Mouse (Mus musculus): ENCODE data around the gene Lrmda. TPM values are rescaled to one million over a fixed set of nuclear protein-coding genes. Genes with fewer than 3 reads are reported as not detected.

Gene Lrmda
- polyA plus RNA-seq, 1 experiment from 2014 or later = 0.20 TPM

GRCm38 (mm10) chr14:22679008-22679704 is 659.6 kb downstream of the Lrmda start:
- H3K4me3 ChIP-seq (ENCODE audit: low read depth, low read length) = no peak overlapping the region
- WGBS = 43% methylated on average over 5 of the region's 5 CpGs
- no peaks in the 10 kb centered on the region for H3K9me3 ChIP-seq (ENCODE audit: control insufficient read depth, low read length)
- H3K36me3 ChIP-seq (ENCODE audit: control insufficient read depth, insufficient read depth, low read length) = no peaks in the 10 kb centered on the region
- DNase-seq (ENCODE audit: low spot score) (peak; percentile 33), ATAC-seq (ENCODE audit: low FRiP score) (peak; percentile 66)
- peak overlapping the region; percentile 84 for H3K27ac ChIP-seq (ENCODE audit: low read depth, low read length)
- 0 out of 2 replicates have a peak, but pooled peaks cover 4% of the 10 kb centered on the region for H3K4me1 ChIP-seq (replicated peaks; ENCODE audit: control insufficient read depth, insufficient read depth, low read length)
- H3K9ac ChIP-seq (ENCODE audit: low read depth, low read length) = no peak overlapping the region
- no peaks in the 10 kb centered on the region for H3K27me3 ChIP-seq (ENCODE audit: control insufficient read depth, insufficient read depth, low read length)
- no peak overlapping the region for H3K4me2 ChIP-seq (replicated peaks; ENCODE audit: low read depth, low read length)

GRCm38 (mm10) chr14:22679705-22680643 is 660.5 kb downstream of the Lrmda start:
- 25% methylated on average over 9 of the region's 9 CpGs for WGBS
- ATAC-seq (ENCODE audit: low FRiP score) = peak; percentile 91
- H3K4me2 ChIP-seq (replicated peaks; ENCODE audit: low read depth, low read length) = no peak overlapping the region

GRCm38 (mm10) chr14:22686886-22687285 is 667.4 kb downstream of the Lrmda start:
- WGBS = 66% methylated on average over 4 of the region's 4 CpGs
- H3K9me3 ChIP-seq (ENCODE audit: control insufficient read depth, low read length) = no peaks in the 10 kb centered on the region
- ATAC-seq (ENCODE audit: low FRiP score) = no peak
- H3K4me1 ChIP-seq (replicated peaks; ENCODE audit: control insufficient read depth, insufficient read depth, low read length) = no peaks in the 10 kb centered on the region
- no peak overlapping the region for H3K9ac ChIP-seq (ENCODE audit: low read depth, low read length)
- no peaks in the 10 kb centered on the region for H3K36me3 ChIP-seq (ENCODE audit: control insufficient read depth, insufficient read depth, low read length)
- H3K27me3 ChIP-seq (ENCODE audit: control insufficient read depth, insufficient read depth, low read length) = no peaks in the 10 kb centered on the region
- H3K4me3 ChIP-seq (ENCODE audit: low read depth, low read length) = no peak overlapping the region
- no peak overlapping the region for H3K27ac ChIP-seq (ENCODE audit: low read depth, low read length)
- no peak for DNase-seq (ENCODE audit: low spot score)
- H3K4me2 ChIP-seq (replicated peaks; ENCODE audit: low read depth, low read length) = no peak overlapping the region

More at GRCm38 (mm10) chr14:22679705-22680643, 660.5 kb downstream of the Lrmda start:
- Histone ChIP-seq H3K9me3 (ENCODE audit: control insufficient read depth, low read length) (no peaks in the 10 kb centered on the region), H3K36me3 (ENCODE audit: control insufficient read depth, insufficient read depth, low read length) (no peaks in the 10 kb centered on the region), H3K27me3 (ENCODE audit: control insufficient read depth, insufficient read depth, low read length) (no peaks in the 10 kb centered on the region), H3K9ac (ENCODE audit: low read depth, low read length) (no peak overlapping the region), H3K27ac (ENCODE audit: low read depth, low read length) (peak overlapping the region; percentile 84), H3K4me1 (replicated peaks; ENCODE audit: control insufficient read depth, insufficient read depth, low read length) (0 out of 2 replicates have a peak, but pooled peaks cover 4% of the 10 kb centered on the region), H3K4me3 (ENCODE audit: low read depth, low read length) (no peak overlapping the region)
- DNase-seq (ENCODE audit: low spot score) = peak; percentile 74

DNA sequence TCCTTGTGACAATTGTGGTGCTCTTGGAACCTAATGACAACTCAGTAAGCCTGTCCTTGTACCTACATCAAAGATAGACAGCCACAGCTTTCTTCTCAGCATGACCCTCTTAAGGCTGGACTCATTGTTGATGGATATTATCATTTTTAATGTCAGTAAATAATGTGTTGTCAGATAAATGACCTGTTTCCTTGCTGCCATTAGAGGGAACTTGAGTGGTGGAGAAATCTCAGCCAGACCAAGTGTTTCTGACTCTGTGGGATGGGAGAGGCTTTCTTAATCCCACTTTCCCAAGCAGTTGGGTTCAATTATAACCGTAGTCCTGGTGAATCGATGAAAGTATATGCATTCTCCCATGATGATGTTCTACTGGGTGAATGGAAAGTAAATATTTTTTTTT is 668.9 kb downstream of the Lrmda start:
- DNase-seq (ENCODE audit: low spot score) (no peak), ATAC-seq (ENCODE audit: low FRiP score) (no peak)

DNA sequence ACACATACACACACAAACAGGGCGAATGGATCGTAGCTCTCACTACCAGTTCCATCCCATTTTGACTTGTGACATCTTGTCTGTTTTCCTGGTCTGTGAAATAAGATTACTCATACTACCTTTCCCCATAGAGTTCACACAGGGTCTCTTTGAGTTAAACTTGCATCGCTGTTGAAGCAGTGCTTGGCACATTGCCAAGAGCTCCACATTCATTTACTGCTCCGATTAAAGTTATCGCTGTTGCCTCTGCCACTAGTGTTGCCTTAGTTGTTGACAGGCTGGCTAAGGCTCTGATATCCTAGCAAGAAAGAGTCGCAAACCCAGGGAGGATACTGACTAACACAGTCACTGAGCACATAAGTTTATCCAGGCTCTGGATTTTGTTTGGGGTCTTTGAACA is 675.9 kb downstream of the Lrmda start:
- DNase-seq (ENCODE audit: low spot score) (peak; percentile 24), ATAC-seq (ENCODE audit: low FRiP score) (no peak)
- no peaks in the 10 kb centered on the region for H3K27me3 ChIP-seq (ENCODE audit: control insufficient read depth, insufficient read depth, low read length)
- no peaks in the 10 kb centered on the region for H3K4me1 ChIP-seq (replicated peaks; ENCODE audit: control insufficient read depth, insufficient read depth, low read length)
- H3K27ac ChIP-seq (ENCODE audit: low read depth, low read length) = no peak overlapping the region
- H3K36me3 ChIP-seq (ENCODE audit: control insufficient read depth, insufficient read depth, low read length) = no peaks in the 10 kb centered on the region
- H3K4me2 ChIP-seq (replicated peaks; ENCODE audit: low read depth, low read length) = no peak overlapping the region
- H3K9ac ChIP-seq (ENCODE audit: low read depth, low read length) = no peak overlapping the region
- 77% methylated on average over 6 of the region's 6 CpGs for WGBS
- no peaks in the 10 kb centered on the region for H3K9me3 ChIP-seq (ENCODE audit: control insufficient read depth, low read length)
- H3K4me3 ChIP-seq (ENCODE audit: low read depth, low read length) = no peak overlapping the region

More for the DNA sequence above, 668.9 kb downstream of the Lrmda start:
- WGBS = 85% methylated on average over 2 of the region's 2 CpGs
- Histone ChIP-seq H3K9ac (ENCODE audit: low read depth, low read length) (no peak overlapping the region), H3K4me2 (replicated peaks; ENCODE audit: low read depth, low read length) (no peak overlapping the region), H3K4me3 (ENCODE audit: low read depth, low read length) (no peak overlapping the region), H3K27me3 (ENCODE audit: control insufficient read depth, insufficient read depth, low read length) (no peaks in the 10 kb centered on the region), H3K9me3 (ENCODE audit: control insufficient read depth, low read length) (no peaks in the 10 kb centered on the region), H3K4me1 (replicated peaks; ENCODE audit: control insufficient read depth, insufficient read depth, low read length) (no peaks in the 10 kb centered on the region), H3K36me3 (ENCODE audit: control insufficient read depth, insufficient read depth, low read length) (no peaks in the 10 kb centered on the region), H3K27ac (ENCODE audit: low read depth, low read length) (no peak overlapping the region)

- Histone ChIP-seq H3K4me2 (replicated peaks; ENCODE audit: low read depth, low read length) (no peak overlapping the region), H3K9ac (ENCODE audit: low read depth, low read length) (no peak overlapping the region), H3K27ac (ENCODE audit: low read depth, low read length) (no peak overlapping the region), H3K4me3 (ENCODE audit: low read depth, low read length) (no peak overlapping the region), H3K4me1 (replicated peaks; ENCODE audit: control insufficient read depth, insufficient read depth, low read length) (no peaks in the 10 kb centered on the region), H3K27me3 (ENCODE audit: control insufficient read depth, insufficient read depth, low read length) (no peaks in the 10 kb centered on the region), H3K36me3 (ENCODE audit: control insufficient read depth, insufficient read depth, low read length) (no peaks in the 10 kb centered on the region), H3K9me3 (ENCODE audit: control insufficient read depth, low read length) (no peaks in the 10 kb centered on the region)
- ATAC-seq (ENCODE audit: low FRiP score) = no peak
- WGBS = 67% methylated on average over 4 of the region's 4 CpGs
- no peak for DNase-seq (ENCODE audit: low spot score)
These were observed 676.4 kb downstream of the Lrmda start for GRCm38 (mm10) chr14:22695931-22696365.

- Histone ChIP-seq H3K9ac (ENCODE audit: low read depth, low read length) (no peak overlapping the region), H3K4me2 (replicated peaks; ENCODE audit: low read depth, low read length) (no peak overlapping the region), H3K27me3 (ENCODE audit: control insufficient read depth, insufficient read depth, low read length) (no peaks in the 10 kb centered on the region), H3K9me3 (ENCODE audit: control insufficient read depth, low read length) (no peaks in the 10 kb centered on the region), H3K4me1 (replicated peaks; ENCODE audit: control insufficient read depth, insufficient read depth, low read length) (no peaks in the 10 kb centered on the region), H3K27ac (ENCODE audit: low read depth, low read length) (no peak overlapping the region), H3K36me3 (ENCODE audit: control insufficient read depth, insufficient read depth, low read length) (no peaks in the 10 kb centered on the region), H3K4me3 (ENCODE audit: low read depth, low read length) (no peak overlapping the region)
- WGBS = 89% methylated on average over 1 of the region's 1 CpGs
- ATAC-seq (ENCODE audit: low FRiP score) (no peak), DNase-seq (ENCODE audit: low spot score) (no peak)
These were observed 680.7 kb downstream of the Lrmda start for GRCm38 (mm10) chr14:22700236-22700635.

DNA sequence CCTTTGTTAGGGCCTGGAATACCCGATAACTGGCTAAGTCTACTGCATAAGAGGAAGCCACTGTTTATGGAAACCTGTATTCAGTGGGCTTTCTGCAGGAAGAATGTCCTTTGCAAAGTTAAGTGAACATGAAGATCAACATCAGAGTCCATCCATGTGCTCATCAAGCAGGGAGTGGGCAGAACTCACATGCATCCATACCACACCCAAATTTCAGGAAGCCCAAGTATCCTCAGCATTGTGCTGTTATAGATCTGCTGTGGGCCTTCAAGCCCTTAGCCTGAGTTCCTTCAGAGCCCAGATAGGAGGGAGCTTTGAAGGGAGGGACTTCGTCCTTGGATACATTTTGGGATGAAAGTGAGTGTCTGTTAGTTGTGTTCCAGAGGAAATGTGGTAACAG is 681.2 kb downstream of the Lrmda start:
- Histone ChIP-seq H3K9me3 (ENCODE audit: control insufficient read depth, low read length) (no peaks in the 10 kb centered on the region), H3K4me1 (replicated peaks; ENCODE audit: control insufficient read depth, insufficient read depth, low read length) (no peaks in the 10 kb centered on the region), H3K4me3 (ENCODE audit: low read depth, low read length) (no peak overlapping the region), H3K36me3 (ENCODE audit: control insufficient read depth, insufficient read depth, low read length) (no peaks in the 10 kb centered on the region), H3K27ac (ENCODE audit: low read depth, low read length) (no peak overlapping the region), H3K9ac (ENCODE audit: low read depth, low read length) (no peak overlapping the region), H3K27me3 (ENCODE audit: control insufficient read depth, insufficient read depth, low read length) (no peaks in the 10 kb centered on the region), H3K4me2 (replicated peaks; ENCODE audit: low read depth, low read length) (no peak overlapping the region)
- WGBS = 93% methylated on average over 2 of the region's 2 CpGs
- DNase-seq (ENCODE audit: low spot score) (no peak), ATAC-seq (ENCODE audit: low FRiP score) (no peak)

Data from hindbrain, embryonic 11.5 days (tissue).